Mouse (Mus musculus) thymus, adult 2 months (tissue): ENCODE results near the gene Gm11096. TPM values are rescaled to one million over a fixed set of nuclear protein-coding genes. Genes with fewer than 3 reads are reported as not detected.

Experiments used
- DNase-seq: peaks from one replicate; pipeline ENCODE4 v3.0.0; 2021
- H3K27ac ChIP-seq: fragments of 200-500 bp; 2 replicates; pipeline ENCODE4 v1.5.1; 2012; ENCODE audit warnings: low read length, control low read depth; ENCODE audit not compliant: control insufficient read depth, insufficient read depth
- H3K27me3 ChIP-seq: fragments of 200-500 bp; 2 replicates; pipeline ENCODE4 v1.6.1; 2012; ENCODE audit warnings: mild to moderate bottlenecking, low read length, moderate library complexity, mixed read lengths; ENCODE audit not compliant: control insufficient read depth, insufficient read depth
- H3K36me3 ChIP-seq: fragments of 200-500 bp; 2 replicates; pipeline ENCODE4 v1.6.1; 2012; ENCODE audit warnings: mild to moderate bottlenecking, low read length, moderate library complexity; ENCODE audit not compliant: control insufficient read depth, insufficient read depth
- H3K4me1 ChIP-seq: fragments of 200-500 bp; replicated peaks from 2 replicates; pipeline ENCODE4 v1.6.1; 2012; ENCODE audit warnings: low read length; ENCODE audit not compliant: control insufficient read depth, insufficient read depth
- H3K4me3 ChIP-seq: fragments of 200-500 bp; 2 replicates; pipeline ENCODE4 v1.5.1; 2012; ENCODE audit warnings: mild to moderate bottlenecking, low read length, control low read depth, moderate library complexity; ENCODE audit not compliant: control insufficient read depth, insufficient read depth
- CTCF ChIP-seq: fragments of 200-500 bp; IDR thresholded peaks from 2 replicates; pipeline ENCODE4 v1.5.1; 2012; ENCODE audit warnings: mild to moderate bottlenecking, control low read depth, low read length, moderate library complexity, borderline replicate concordance; ENCODE audit not compliant: control insufficient read depth, poor library complexity, insufficient read depth; ENCODE audit errors: extremely low read depth
- POLR2A ChIP-seq: fragments of 200-500 bp; IDR thresholded peaks from 2 replicates; pipeline ENCODE4 v1.6.1; 2012; ENCODE audit warnings: mild to moderate bottlenecking, low read length, control low read depth, moderate library complexity; ENCODE audit not compliant: control insufficient read depth, poor library complexity, insufficient read depth; ENCODE audit errors: extremely low read depth
- WGBS: fragments of 180-500 bp; shearing (Covaris S2); methylation state at CpG from one replicate; pipeline ENCODE4 v1.1.7; 2018; 5-methylcytosine and 5-hydroxymethylcytosine counted together
- polyA plus RNA-seq: library from polyadenylated mRNA; depleted of rRNA; stranded (reverse); fragments of >200 nt; gene quantifications from 2 replicates; pipeline ENCODE4 v1.2.3, GENCODE M21; 2012

Gm11096 gene
- polyA plus RNA-seq, 1 experiment: not detected

GRCm38 (mm10) chr17:81433148-81433547 lies 8.4 kb upstream of the Gm11096 start:
- no peaks in the 10 kb centered on the region for H3K27me3 ChIP-seq
- H3K4me3 ChIP-seq: no peak overlapping the region
- DNase-seq: no peak
- H3K36me3 ChIP-seq: no peaks in the 10 kb centered on the region
- H3K4me1 ChIP-seq: no peaks in the 10 kb centered on the region
- TF ChIP-seq POLR2A: no peak
- no peak for TF ChIP-seq CTCF
- H3K27ac ChIP-seq: no peak overlapping the region
- WGBS: 83% methylated on average over 5 of the region's 5 CpGs

- WGBS: 92% methylated on average over 3 of the region's 3 CpGs
- Histone ChIP-seq H3K4me1 (no peaks in the 10 kb centered on the region), H3K36me3 (no peaks in the 10 kb centered on the region), H3K27me3 (no peaks in the 10 kb centered on the region), H3K4me3 (no peak overlapping the region), H3K27ac (no peak overlapping the region)
- DNase-seq: no peak
- TF ChIP-seq CTCF: no peak
These were observed 13.7 kb downstream of the Gm11096 start for GRCm38 (mm10) chr17:81455269-81455668.

GRCm38 (mm10) chr17:81455977-81456376 lies 14.4 kb downstream of the Gm11096 start:
- Histone ChIP-seq H3K4me1 (no peaks in the 10 kb centered on the region), H3K27me3 (no peaks in the 10 kb centered on the region), H3K4me3 (no peak overlapping the region), H3K27ac (no peak overlapping the region), H3K36me3 (no peaks in the 10 kb centered on the region)
- TF ChIP-seq POLR2A: no peak
- TF ChIP-seq CTCF: no peak
- WGBS: 94% methylated on average over 7 of the region's 7 CpGs
- no peak for DNase-seq

GRCm38 (mm10) chr17:81459379-81459778 lies 17.8 kb downstream of the Gm11096 start:
- TF ChIP-seq POLR2A: no peak
- no peak for TF ChIP-seq CTCF
- WGBS: 69% methylated on average over 3 of the region's 3 CpGs

GRCm38 (mm10) chr17:81468941-81469340 lies 27.4 kb downstream of the Gm11096 start:
- H3K36me3 ChIP-seq: no peaks in the 10 kb centered on the region
- 91% methylated on average over 5 of the region's 5 CpGs for WGBS
- H3K27me3 ChIP-seq: no peaks in the 10 kb centered on the region
- no peaks in the 10 kb centered on the region for H3K4me1 ChIP-seq
- no peak overlapping the region for H3K4me3 ChIP-seq
- DNase-seq: no peak
- no peak for TF ChIP-seq POLR2A
- TF ChIP-seq CTCF: no peak
- H3K27ac ChIP-seq: no peak overlapping the region

More at GRCm38 (mm10) chr17:81459379-81459778, 17.8 kb downstream of the Gm11096 start:
- no peaks in the 10 kb centered on the region for H3K27me3 ChIP-seq
- no peaks in the 10 kb centered on the region for H3K36me3 ChIP-seq
- H3K4me3 ChIP-seq: no peak overlapping the region
- H3K27ac ChIP-seq: no peak overlapping the region
- DNase-seq: no peak
- H3K4me1 ChIP-seq: no peaks in the 10 kb centered on the region

- 94% methylated on average over 3 of the region's 3 CpGs for WGBS
- TF ChIP-seq POLR2A (no peak), CTCF (no peak)
These were observed 31.8 kb downstream of the Gm11096 start for GRCm38 (mm10) chr17:81473363-81473762.

GRCm38 (mm10) chr17:81477420-81477819 lies 35.9 kb downstream of the Gm11096 start:
- WGBS: 80% methylated on average over 1 of the region's 1 CpGs
- Histone ChIP-seq H3K36me3 (no peaks in the 10 kb centered on the region), H3K27me3 (no peaks in the 10 kb centered on the region), H3K4me3 (no peak overlapping the region), H3K27ac (no peak overlapping the region), H3K4me1 (0 out of 2 replicates have a peak, but pooled peaks cover 4% of the 10 kb centered on the region)
- no peak for TF ChIP-seq POLR2A
- DNase-seq: no peak

More at GRCm38 (mm10) chr17:81473363-81473762, 31.8 kb downstream of the Gm11096 start:
- no peaks in the 10 kb centered on the region for H3K4me1 ChIP-seq
- no peaks in the 10 kb centered on the region for H3K27me3 ChIP-seq
- DNase-seq: no peak
- no peak overlapping the region for H3K4me3 ChIP-seq
- no peaks in the 10 kb centered on the region for H3K36me3 ChIP-seq
- H3K27ac ChIP-seq: no peak overlapping the region
